Mouse (Mus musculus) testis, adult 2 months (tissue): ENCODE results near the gene B4galt1.

ENCODE experiments used
- CTCF ChIP-seq: fragments of 200-500 bp; IDR thresholded peaks from 2 replicates; pipeline ENCODE4 v1.5.1; 2012; ENCODE audit warnings: low read depth, mild to moderate bottlenecking, inconsistent platforms, low read length, moderate library complexity; ENCODE audit not compliant: control insufficient read depth, insufficient read depth, insufficient replicate concordance
- POLR2A ChIP-seq: fragments of 200-500 bp; IDR thresholded peaks from 2 replicates; pipeline ENCODE4 v1.6.1; 2012; ENCODE audit warnings: low read depth, mild to moderate bottlenecking, inconsistent platforms, low read length, moderate library complexity; ENCODE audit not compliant: control insufficient read depth

DNA sequence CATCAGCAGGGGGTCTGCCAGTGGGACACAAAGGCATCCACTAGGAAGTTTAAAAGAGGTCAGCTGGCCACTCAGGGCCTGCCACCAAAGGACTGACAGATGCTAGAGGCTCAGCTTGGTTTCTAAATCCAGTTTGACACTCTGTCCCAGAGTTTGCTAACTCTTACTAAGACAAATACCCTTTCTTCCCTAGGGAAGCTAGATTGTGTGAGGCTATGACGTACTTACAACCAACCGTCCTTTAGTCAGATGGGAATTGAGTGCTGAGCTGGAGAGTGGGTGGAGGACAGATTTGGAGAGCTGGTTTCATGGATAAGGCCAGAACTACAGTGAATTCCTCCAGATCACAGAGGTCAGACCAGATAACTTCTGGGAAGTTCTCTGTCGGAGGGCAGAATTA lies 52.9 kb downstream of the B4galt1 start:
- TF ChIP-seq POLR2A (no peak), CTCF (no peak)
